Mouse (Mus musculus) adrenal gland, postnatal 14 days (tissue): ENCODE measurements around the gene Sept11. TPM values are rescaled to one million over a fixed set of nuclear protein-coding genes. Genes with fewer than 3 reads are reported as not detected.

ENCODE experiments used
- DNase-seq: peaks from one replicate; pipeline ENCODE4 v3.0.0; 2021; ENCODE audit warnings: mixed read lengths
- total RNA-seq: library from RNA; stranded (reverse); gene quantifications from 2 replicates; pipeline ENCODE4 v1.2.3, GENCODE M21; 2021

Gene Sept11
- total RNA-seq, 1 experiment from 2014 or later: 56.7 TPM

GRCm38 (mm10) chr5:93127722-93128121 lies 34.5 kb downstream of the Sept11 start:
- DNase-seq: peak; percentile 57

DNA sequence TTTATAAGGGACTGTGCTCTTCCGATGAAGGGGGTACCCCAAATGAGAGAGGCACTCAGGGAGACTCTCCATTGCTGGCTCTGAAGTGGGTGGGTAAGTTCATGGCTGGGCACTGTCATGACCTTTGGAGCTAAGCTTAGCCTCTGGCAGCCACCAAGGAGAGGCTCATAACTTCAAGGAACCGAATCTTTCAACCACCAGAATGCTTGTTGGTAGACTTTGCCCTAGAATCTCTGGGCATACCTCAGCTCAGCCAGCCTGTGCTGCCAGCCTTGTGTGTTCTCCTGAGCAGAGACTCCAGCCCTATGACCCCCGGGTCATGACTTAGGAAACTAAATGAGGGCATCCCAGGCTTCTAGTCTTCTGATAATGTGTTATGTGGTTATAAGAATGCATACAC lies 35.5 kb downstream of the Sept11 start:
- DNase-seq: no peak

DNA sequence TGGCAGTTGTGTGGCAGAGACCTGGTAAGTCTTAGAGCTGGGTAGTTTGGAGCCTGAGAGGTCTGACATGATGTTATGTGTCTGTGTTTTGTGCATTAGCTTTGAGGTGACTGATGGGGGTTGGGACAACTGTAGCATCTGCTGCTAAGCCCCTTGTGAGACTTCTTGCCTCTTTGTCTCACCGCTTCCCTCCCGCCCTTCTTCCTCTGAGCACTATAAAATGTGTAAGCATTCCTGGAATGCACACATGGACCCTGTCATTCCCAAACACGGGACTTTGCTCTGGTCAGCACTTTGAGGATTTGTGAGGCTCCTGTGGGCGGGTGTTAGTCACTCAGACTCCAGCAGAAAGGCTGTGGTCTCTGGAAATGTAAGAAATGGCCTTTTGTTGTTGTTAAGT lies 36.7 kb downstream of the Sept11 start:
- no peak for DNase-seq

- DNase-seq: no peak
Observed at GRCm38 (mm10) chr5:93131401-93131800, 38.2 kb downstream of the Sept11 start.

DNA sequence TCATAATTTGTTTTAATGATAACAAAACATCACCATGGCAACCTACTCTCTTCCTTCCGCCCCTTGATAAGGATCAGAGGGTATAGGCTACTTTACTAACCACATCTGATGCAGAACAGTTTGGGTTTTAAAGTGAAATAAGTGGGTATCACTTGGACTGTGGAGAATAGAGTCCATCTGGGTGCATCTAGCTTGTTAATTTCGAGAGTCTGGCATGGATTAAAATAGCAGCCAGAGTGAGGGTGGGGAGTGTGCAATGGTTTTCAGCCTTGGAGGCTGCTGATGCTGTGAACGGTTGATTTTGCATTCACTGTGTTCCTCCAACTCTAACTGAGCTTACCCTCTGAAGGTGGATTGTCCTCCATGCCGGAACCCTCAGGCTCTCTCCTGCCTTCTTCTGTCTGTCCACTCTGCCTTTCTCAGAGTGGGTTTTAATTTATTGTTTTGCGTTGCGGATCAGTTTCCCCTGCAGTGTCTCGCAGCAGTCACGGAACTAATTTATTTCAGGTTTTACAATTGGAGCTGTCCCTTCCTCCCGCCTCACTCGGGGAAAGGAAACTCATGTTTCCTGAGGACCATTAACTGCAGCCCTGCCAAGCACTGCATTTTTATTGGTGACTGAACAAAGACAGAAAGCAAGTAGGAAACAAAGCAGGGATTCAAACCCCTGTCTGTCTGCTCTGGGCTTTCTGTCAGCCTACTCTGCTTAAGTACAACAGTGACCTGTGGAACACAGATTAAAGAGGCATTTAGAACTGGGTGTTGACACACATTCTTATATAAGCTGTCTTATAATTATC lies 40.4 kb downstream of the Sept11 start:
- DNase-seq: no peak

- no peak for DNase-seq
Observed at GRCm38 (mm10) chr5:93135368-93136107, 42.3 kb downstream of the Sept11 start.

GRCm38 (mm10) chr5:93136956-93137586 lies 43.8 kb downstream of the Sept11 start:
- DNase-seq: no peak

DNA sequence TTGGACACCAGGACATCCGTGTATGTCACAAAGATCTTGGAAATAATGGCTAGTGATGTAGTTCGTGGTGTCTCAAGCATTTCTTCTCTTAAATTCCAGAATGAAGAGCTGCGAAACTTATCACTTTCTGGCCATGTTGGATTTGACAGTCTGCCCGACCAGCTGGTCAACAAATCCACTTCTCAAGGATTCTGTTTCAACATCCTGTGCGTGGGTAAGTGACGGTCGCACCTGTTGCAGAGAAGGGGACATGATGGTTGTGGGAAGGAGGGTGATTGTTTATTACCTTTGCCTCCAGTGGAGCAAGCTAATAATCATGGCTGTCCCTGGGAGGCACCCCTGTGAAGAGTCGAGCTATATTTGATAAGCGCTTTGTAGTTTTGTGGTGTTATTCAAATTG lies 46.1 kb downstream of the Sept11 start:
- no peak for DNase-seq

- DNase-seq: no peak
Observed at GRCm38 (mm10) chr5:93140747-93141146, 47.5 kb downstream of the Sept11 start.

DNA sequence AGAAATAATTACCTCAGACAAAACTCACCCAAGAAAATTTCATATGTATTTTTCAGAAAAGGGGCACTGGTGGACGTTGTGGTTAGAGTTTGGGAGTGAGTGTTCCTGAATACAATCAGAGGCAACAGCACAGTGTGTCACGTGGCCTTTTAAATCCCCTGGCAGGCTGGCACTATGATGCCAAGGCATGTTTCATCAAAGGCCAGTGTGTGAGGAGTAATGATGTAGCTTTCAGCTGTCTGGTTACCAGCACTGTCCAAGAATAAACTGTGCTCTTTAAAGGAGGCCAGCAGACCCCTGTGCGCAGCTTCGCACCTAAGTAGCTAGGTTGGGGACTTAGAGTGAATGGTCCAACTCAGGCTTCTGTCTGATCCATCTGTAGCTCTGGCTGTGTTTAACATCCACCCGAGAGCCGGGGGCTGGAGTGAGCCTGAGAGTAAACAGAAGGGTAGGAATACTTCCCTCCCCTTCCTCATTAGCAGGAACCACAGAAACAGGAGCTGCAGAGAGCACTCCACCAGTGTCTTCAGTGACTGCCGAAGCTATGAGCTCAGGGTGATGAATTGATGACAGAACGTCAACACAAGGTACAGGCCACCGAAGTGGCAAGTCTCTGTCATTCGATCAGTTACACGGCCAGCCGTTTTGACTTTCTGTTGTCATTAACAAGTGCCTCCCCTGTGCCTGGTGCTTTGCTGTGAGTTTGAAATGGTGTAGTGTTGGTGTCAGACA lies 50.3 kb downstream of the Sept11 start:
- DNase-seq: no peak

DNA sequence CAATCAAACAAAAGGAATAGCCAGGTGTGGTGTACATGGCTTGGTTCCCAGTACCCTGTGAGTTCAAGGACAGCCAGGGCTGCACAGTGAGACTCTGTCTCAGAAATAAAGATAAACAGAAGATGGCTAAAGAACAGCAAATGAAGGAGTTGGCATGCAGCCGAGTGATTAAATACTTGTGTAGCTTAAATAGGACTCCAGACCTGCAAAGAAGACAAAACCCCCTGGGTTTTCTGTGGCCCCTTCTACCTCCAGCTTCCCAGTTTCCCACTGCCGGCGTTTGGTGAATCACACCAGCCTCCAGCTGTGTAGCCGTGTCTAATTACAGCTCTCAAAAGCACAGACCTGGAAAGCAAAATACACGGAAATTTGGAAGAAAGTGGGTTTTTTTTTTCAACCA lies 51.6 kb downstream of the Sept11 start:
- DNase-seq: peak; percentile 41

GRCm38 (mm10) chr5:93145504-93145903 lies 52.3 kb downstream of the Sept11 start:
- no peak for DNase-seq

GRCm38 (mm10) chr5:93149969-93150777 lies 56.9 kb downstream of the Sept11 start:
- peak; percentile 52 for DNase-seq

GRCm38 (mm10) chr5:93151985-93152384 lies 58.7 kb downstream of the Sept11 start:
- no peak for DNase-seq

DNA sequence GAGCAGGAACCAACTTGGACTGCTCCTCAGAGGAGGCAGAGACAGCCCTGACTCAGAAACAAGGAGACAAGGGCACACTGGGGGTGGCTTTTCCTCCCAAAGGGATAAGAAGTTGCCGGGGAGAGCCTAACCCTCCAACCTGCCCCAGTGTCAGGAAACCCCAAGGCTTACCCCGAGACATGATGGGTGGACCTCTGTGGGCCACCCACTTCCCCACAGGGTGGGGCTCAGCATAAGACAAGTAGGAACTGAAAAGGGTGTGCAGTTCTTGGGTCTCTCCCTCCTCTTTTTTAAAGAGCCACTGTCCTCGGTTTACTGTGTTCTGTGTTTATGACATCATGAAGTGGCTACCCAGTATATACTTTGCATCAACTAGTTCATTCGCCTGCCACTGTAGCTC lies 59.2 kb downstream of the Sept11 start:
- no peak for DNase-seq

DNA sequence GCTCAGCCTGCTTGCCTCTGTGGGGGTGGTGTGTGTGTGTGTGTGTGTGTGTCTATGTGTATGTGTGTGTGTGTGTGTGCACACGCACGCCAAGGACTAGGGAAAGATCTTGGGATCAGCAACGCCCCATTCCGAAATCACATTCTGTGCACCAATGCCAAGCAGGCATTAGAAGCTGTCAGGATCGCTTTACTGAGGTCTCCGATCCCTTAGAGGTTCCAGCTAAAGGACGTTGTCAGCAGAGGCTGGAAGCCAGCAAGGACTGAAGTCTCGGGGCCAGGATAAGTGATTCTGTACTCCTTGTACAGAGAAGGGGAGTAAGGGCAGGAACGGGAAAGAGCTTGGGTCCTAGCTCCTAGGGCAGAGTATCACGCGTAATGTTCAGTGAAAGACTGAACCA lies 61.2 kb downstream of the Sept11 start:
- no peak for DNase-seq

GRCm38 (mm10) chr5:93163541-93163940 lies 70.3 kb downstream of the Sept11 start:
- peak; percentile 75 for DNase-seq

- no peak for DNase-seq
Observed at GRCm38 (mm10) chr5:93167919-93168516, 74.8 kb downstream of the Sept11 start.

GRCm38 (mm10) chr5:93168654-93169053 lies 75.4 kb downstream of the Sept11 start:
- no peak for DNase-seq

GRCm38 (mm10) chr5:93171420-93171819 lies 78.2 kb downstream of the Sept11 start:
- DNase-seq: no peak

GRCm38 (mm10) chr5:93172536-93172935 lies 79.3 kb downstream of the Sept11 start:
- DNase-seq: no peak
